Mouse (Mus musculus): ENCODE results near the gene Vmn1r63. TPM values are rescaled to one million over a fixed set of nuclear protein-coding genes. Genes with fewer than 3 reads are reported as not detected.
"Not testable (repeated sequence)": the region's sequence is repeated elsewhere in the genome, so short reads cannot be mapped to it uniquely, and the experiment has no call there.

Gene Vmn1r63
- not detected for total RNA-seq (2021)

- DNase-seq (ENCODE audit: low spot score in 2 of 2); intact Hi-C loops (cut with DNase I): not testable (repeated sequence)
These were observed at the start of gene Vmn1r63 for GRCm38 (mm10) chr7:5805345-5805744. TSS of gene Vmn1r63 (minus strand) at chr7:5805445.

Other genes with a start within 250 kb of the Vmn1r63 start
- not detected for gene Vmn1r61, start 192.2 kb downstream of the Vmn1r63 start, total RNA-seq (2021)
- not detected for gene Vmn1r62, start 131.8 kb downstream of the Vmn1r63 start, total RNA-seq (2021)
- not detected for gene Vmn1r64, start 79.1 kb upstream of the Vmn1r63 start, total RNA-seq (2021)
- not detected for gene Vmn1r65, start 205.6 kb upstream of the Vmn1r63 start, total RNA-seq (2021)
- not detected for gene Nlrp4c, start 239.7 kb upstream of the Vmn1r63 start, total RNA-seq (2021)